Comparison of ENCODE assay signal across 9 mouse cellular contexts in genomic region chr9:70863299-70863698, GRCm38 (mm10).
A peak's percentile ranks its signal among the peaks of the same experiment; 100 is the strongest.
DNase-seq lines count a peak whose midpoint lies in the region; ATAC-seq lines count a peak whose summit lies in the region.
"Had no signal": no experiment of that assay in that cellular context is flagged by ENCODE, and none has a peak within 500 bp of the region (broad histone marks: within the 10 kb centered on the region; RNA-seq: fewer than 3 reads in every experiment).

No protein-coding gene starts in this region.

- no peak overlapping the region for H3K4me3 ChIP-seq in kidney, embryonic 15.5 days (replicated peaks)
- H3K4me3 ChIP-seq: limb, embryonic 13.5 days had no signal

- WGBS in kidney, embryonic 15.5 days = 11% methylated on average over 8 of the region's 8 CpGs

- peak overlapping the region; percentile 1; the same call in 1 of the 2 replicates for H3K4me2 ChIP-seq in kidney, embryonic 15.5 days
- H3K4me2 ChIP-seq: limb, embryonic 13.5 days had no signal

- H3K9me3 ChIP-seq in kidney, embryonic 15.5 days (replicated peaks) = no peaks in the 10 kb centered on the region
- H3K9me3 ChIP-seq: limb, embryonic 13.5 days had no signal

- H3K4me1 ChIP-seq in kidney, embryonic 15.5 days = peaks cover 44% of the 10 kb centered on the region

- DNase-seq in ovary, postnatal 36 days (ENCODE audit: low spot score) = peak; percentile 65
- DNase-seq in ovary, postnatal 14 days (ENCODE audit: low spot score) = no peak
- peak; percentile 12 to 20 for DNase-seq in gastrocnemius, adult 8-10 months (ENCODE audit: low spot score in 2 of 2)
- DNase-seq in lung, postnatal 36 days = peak; percentile 68
- DNase-seq in layer of hippocampus, postnatal 25 days (ENCODE audit: extremely low spot score in 1 of 2, low spot score in 1 of 2) = no peak
- DNase-seq in left cerebral cortex, adult 11 months (ENCODE audit: low spot score) = no peak
- no peak for DNase-seq in cerebellum, postnatal 10 days

- no peaks in the 10 kb centered on the region for H3K36me3 ChIP-seq in kidney, embryonic 15.5 days
- H3K36me3 ChIP-seq: limb, embryonic 13.5 days had no signal

- peak; percentile 90 for ATAC-seq in kidney, embryonic 15.5 days (replicated peaks; ENCODE audit: low FRiP score)

- H3K9ac ChIP-seq in kidney, embryonic 15.5 days = no peak overlapping the region
- H3K9ac ChIP-seq: limb, embryonic 13.5 days had no signal

- no peaks in the 10 kb centered on the region for H3K27me3 ChIP-seq in kidney, embryonic 15.5 days

- H3K27ac ChIP-seq in kidney, embryonic 15.5 days = peak overlapping the region; percentile 86
- H3K27ac ChIP-seq: limb, embryonic 13.5 days had no signal

Comparison
In these comparisons a context has a peak if more than half of its experiments do, and no peak if none do; other contexts are left out.
1. DNase-seq: peak in ovary, postnatal 36 days (single experiment), gastrocnemius, adult 8-10 months (2 of 2) and lung, postnatal 36 days (single experiment); none in ovary, postnatal 14 days (single experiment), layer of hippocampus, postnatal 25 days (0 of 2), left cerebral cortex, adult 11 months (single experiment) and cerebellum, postnatal 10 days (0 of 2).